Mouse (Mus musculus) myocyte (in vitro differentiated cells): ENCODE results near the gene Ptgir.

Experiments
- MAX ChIP-seq: IDR thresholded peaks from one replicate; pipeline ENCODE4 v1.6.1; 2011; ENCODE audit warnings: low read depth, mild to moderate bottlenecking, control low read depth
- POLR2A ChIP-seq: IDR thresholded peaks from one replicate; pipeline ENCODE4 v1.6.1; 2011; ENCODE audit warnings: low read depth, mild to moderate bottlenecking, control low read depth, moderate library complexity; ENCODE audit not compliant: insufficient read length
- USF1 ChIP-seq: IDR thresholded peaks from one replicate; pipeline ENCODE4 v1.6.1; 2011; ENCODE audit warnings: low read depth, mild to moderate bottlenecking, control low read depth, moderate library complexity

DNA sequence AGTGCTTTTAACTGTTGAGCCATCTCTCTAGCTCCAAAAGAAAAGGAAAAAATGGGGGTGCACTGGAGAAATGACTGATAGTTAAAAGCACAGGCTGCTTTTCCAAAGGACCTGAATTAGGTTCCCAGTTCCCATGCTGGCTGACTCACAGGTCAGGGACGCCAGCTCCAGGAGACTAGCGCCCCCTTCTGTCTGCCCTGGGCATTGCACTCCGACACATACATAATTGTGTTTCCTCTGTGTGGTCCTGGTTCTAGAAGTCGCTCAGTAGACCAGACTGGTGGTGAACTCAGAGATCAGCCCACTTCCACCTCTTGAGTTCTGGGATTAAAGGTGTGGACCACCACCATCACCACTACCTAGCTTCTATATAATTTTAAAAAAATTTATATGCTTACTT, 31.0 kb downstream of the Ptgir start:
- TF ChIP-seq MAX (no peak), USF1 (no peak), POLR2A (no peak)
